Mouse (Mus musculus) heart, postnatal 0 days (tissue): ENCODE measurements around the gene Pdxdc1.

ENCODE experiments used
- CTCF ChIP-seq: IDR thresholded peaks from 2 replicates; pipeline ENCODE4 v1.5.1; 2016; ENCODE audit warnings: antibody characterized with exemption, control low read depth, low read depth
- EP300 ChIP-seq: IDR thresholded peaks from 2 replicates; pipeline ENCODE4 v1.6.1; 2016; ENCODE audit warnings: antibody characterized with exemption, low read depth

GRCm38 (mm10) chr16:13894097-13894496 is 8.8 kb downstream of the Pdxdc1 start:
- TF ChIP-seq CTCF: no peak
- no peak for TF ChIP-seq EP300
